Mouse (Mus musculus) limb, embryonic 15.5 days (tissue): Measurements from ENCODE around the gene Gm49384. TPM values are rescaled to one million over a fixed set of nuclear protein-coding genes. Genes with fewer than 3 reads are reported as not detected.

ENCODE experiments used
- microRNA-seq: library from miRNA; unstranded; fragments of <30 nt; microRNA quantifications from one replicate; pipeline ENCODE4, GENCODE M21; 2016
- polyA plus RNA-seq: library from polyadenylated mRNA; unstranded; fragments of >200 nt; fragmentation: Nextera tagmentation; extraction: Ambion mirVana; gene quantifications from 2 replicates; pipeline ENCODE4 v1.2.1, GENCODE M21; 2015

Gm49384 gene
- polyA plus RNA-seq, 1 experiment from 2014 or later, result 24.2 TPM

Small RNA genes lying within 50 kb of the gene (microRNA-seq; reads per million reads assigned to microRNA genes)
- gene Gm47287, result not detected
- gene Gm47295, result not detected

Other genes with a start within 250 kb of the Gm49384 start
- 1,239 and 1,758 TPM in 2 replicates for gene Rps29, start 45.1 kb downstream of the Gm49384 start, polyA plus RNA-seq
- gene Lrr1, start 35.5 kb downstream of the Gm49384 start, polyA plus RNA-seq, result 19.5 and 21.3 TPM in 2 replicates
- gene Rpl36al, start 20.2 kb downstream of the Gm49384 start, polyA plus RNA-seq, result 551 and 592 TPM in 2 replicates
- gene Mgat2, start 20.1 kb downstream of the Gm49384 start, polyA plus RNA-seq, result 63.4 and 65.2 TPM in 2 replicates
- gene Gm49383, start 7.2 kb downstream of the Gm49384 start, polyA plus RNA-seq, result 28.2 and 30.7 TPM in 2 replicates
- gene Dnaaf2, start 5.8 kb downstream of the Gm49384 start, polyA plus RNA-seq, result 8.2 and 8.8 TPM in 2 replicates
- 23.1 and 24.0 TPM in 2 replicates for gene Pole2, start 23.9 kb upstream of the Gm49384 start, polyA plus RNA-seq
- gene Klhdc1, start 36.9 kb upstream of the Gm49384 start, polyA plus RNA-seq, result 7.6 and 10.6 TPM in 2 replicates
- 105 and 111 TPM in 2 replicates for gene Klhdc2, start 92.4 kb upstream of the Gm49384 start, polyA plus RNA-seq
- gene Nemf, start 152.9 kb upstream of the Gm49384 start, polyA plus RNA-seq, result 84.7 and 88.7 TPM in 2 replicates
- gene Arf6, start 167.9 kb upstream of the Gm49384 start, polyA plus RNA-seq, result 59.8 and 73.7 TPM in 2 replicates
- gene Gm9887, start 168.2 kb upstream of the Gm49384 start, polyA plus RNA-seq, result 1.8 and 2.4 TPM in 2 replicates